Mouse (Mus musculus): ENCODE data around the gene Ptprn.

Gene Ptprn

GRCm38 (mm10) chr1:75264091-75264880 lies at the start of gene Ptprn:
Gene Ptprn, minus strand, starts transcription at chr1:75264502.
- peak; percentile 86 for DNase-seq (ENCODE audit: low read depth, low spot score)

GRCm38 (mm10) chr1:75311694-75312093 lies 47.4 kb upstream of the Ptprn start:
- DNase-seq (ENCODE audit: low read depth, low spot score), result no peak

- no peak for DNase-seq (ENCODE audit: low read depth, low spot score)
Measured at GRCm38 (mm10) chr1:75304662-75305061, 40.4 kb upstream of the Ptprn start.

- DNase-seq (ENCODE audit: low read depth, low spot score), result no peak
Measured at GRCm38 (mm10) chr1:75294294-75294693, 30.0 kb upstream of the Ptprn start.

GRCm38 (mm10) chr1:75293331-75293701 lies 29.0 kb upstream of the Ptprn start:
- no peak for DNase-seq (ENCODE audit: low read depth, low spot score)

GRCm38 (mm10) chr1:75292476-75293330 lies 28.4 kb upstream of the Ptprn start:
- no peak for DNase-seq (ENCODE audit: low read depth, low spot score)

GRCm38 (mm10) chr1:75291321-75291720 lies 27.0 kb upstream of the Ptprn start:
- DNase-seq (ENCODE audit: low read depth, low spot score), result no peak

- DNase-seq (ENCODE audit: low read depth, low spot score), result peak; percentile 36
Measured at GRCm38 (mm10) chr1:75290582-75290981, 26.3 kb upstream of the Ptprn start.

GRCm38 (mm10) chr1:75289888-75290431 lies 25.7 kb upstream of the Ptprn start:
- no peak for DNase-seq (ENCODE audit: low read depth, low spot score)

GRCm38 (mm10) chr1:75289376-75289775 lies 25.1 kb upstream of the Ptprn start:
- DNase-seq (ENCODE audit: low read depth, low spot score), result no peak

- DNase-seq (ENCODE audit: low read depth, low spot score), result no peak
Measured at GRCm38 (mm10) chr1:75284911-75285310, 20.6 kb upstream of the Ptprn start.

GRCm38 (mm10) chr1:75283017-75283416 lies 18.7 kb upstream of the Ptprn start:
- no peak for DNase-seq (ENCODE audit: low read depth, low spot score)

- DNase-seq (ENCODE audit: low read depth, low spot score), result peak; percentile 55
Measured at GRCm38 (mm10) chr1:75278228-75278627, 13.9 kb upstream of the Ptprn start, which contains the start of gene Resp18. Gene Resp18, minus strand, starts transcription at chr1:75278415.

GRCm38 (mm10) chr1:75277195-75278188 lies 13.2 kb upstream of the Ptprn start:
- peak; percentile 83 for DNase-seq (ENCODE audit: low read depth, low spot score)

GRCm38 (mm10) chr1:75262969-75263951 lies 1.0 kb downstream of the Ptprn start:
- DNase-seq (ENCODE audit: low read depth, low spot score), result peak; percentile 90

- DNase-seq (ENCODE audit: low read depth, low spot score), result no peak
Measured at GRCm38 (mm10) chr1:75261278-75261677, 3.0 kb downstream of the Ptprn start.

GRCm38 (mm10) chr1:75255516-75256046 lies 8.7 kb downstream of the Ptprn start:
- no peak for DNase-seq (ENCODE audit: low read depth, low spot score)

GRCm38 (mm10) chr1:75254625-75255013 lies 9.7 kb downstream of the Ptprn start:
- no peak for DNase-seq (ENCODE audit: low read depth, low spot score)

- DNase-seq (ENCODE audit: low read depth, low spot score), result peak; percentile 82
Measured at GRCm38 (mm10) chr1:75253849-75254624, 10.3 kb downstream of the Ptprn start.

All from ES-CJ7 (cell line).